Mouse (Mus musculus) testis, adult 2 months (tissue): ENCODE measurements around the gene Ahdc1. TPM values are rescaled to one million over a fixed set of nuclear protein-coding genes. Genes with fewer than 3 reads are reported as not detected.

Experiments
- H3K27ac ChIP-seq: fragments of 200-500 bp; 2 replicates; pipeline ENCODE4 v1.5.1; 2012; ENCODE audit warnings: low read depth, low read length; ENCODE audit not compliant: control insufficient read depth, insufficient read depth
- H3K27me3 ChIP-seq: fragments of 200-500 bp; 2 replicates; pipeline ENCODE4 v1.6.1; 2012; ENCODE audit warnings: mild to moderate bottlenecking, low read length, moderate library complexity; ENCODE audit not compliant: control insufficient read depth, insufficient read depth
- H3K36me3 ChIP-seq: fragments of 200-500 bp; 2 replicates; pipeline ENCODE4 v1.6.1; 2012; ENCODE audit warnings: mild to moderate bottlenecking, low read length; ENCODE audit not compliant: control insufficient read depth, insufficient read depth
- H3K4me1 ChIP-seq: fragments of 200-500 bp; 2 replicates; pipeline ENCODE4 v1.6.1; 2012; ENCODE audit warnings: low read length; ENCODE audit not compliant: control insufficient read depth, insufficient read depth
- H3K4me3 ChIP-seq: fragments of 200-500 bp; 2 replicates; pipeline ENCODE4 v1.5.1; 2012; ENCODE audit warnings: low read depth, mild to moderate bottlenecking, low read length, moderate library complexity, mixed read lengths; ENCODE audit not compliant: control insufficient read depth
- CTCF ChIP-seq: fragments of 200-500 bp; IDR thresholded peaks from 2 replicates; pipeline ENCODE4 v1.5.1; 2012; ENCODE audit warnings: low read depth, mild to moderate bottlenecking, inconsistent platforms, low read length, moderate library complexity; ENCODE audit not compliant: control insufficient read depth, insufficient read depth, insufficient replicate concordance
- POLR2A ChIP-seq: fragments of 200-500 bp; IDR thresholded peaks from 2 replicates; pipeline ENCODE4 v1.6.1; 2012; ENCODE audit warnings: low read depth, mild to moderate bottlenecking, inconsistent platforms, low read length, moderate library complexity; ENCODE audit not compliant: control insufficient read depth
- polyA plus RNA-seq: library from polyadenylated mRNA; depleted of rRNA; stranded (reverse); fragments of >200 nt; gene quantifications from 2 replicates; pipeline ENCODE4 v1.2.3, GENCODE M21; 2012

Gene Ahdc1
- polyA plus RNA-seq, 1 experiment, result 65.0 TPM

GRCm38 (mm10) chr4:133058513-133059480 lies 47.7 kb downstream of the Ahdc1 start:
- peaks cover 4% of the 10 kb centered on the region; the same call in 1 of the 2 replicates for H3K4me1 ChIP-seq
- no peaks in the 10 kb centered on the region for H3K27me3 ChIP-seq
- no peak overlapping the region for H3K4me3 ChIP-seq
- no peak overlapping the region for H3K27ac ChIP-seq
- H3K36me3 ChIP-seq, result no peaks in the 10 kb centered on the region; the same call in 1 of the 2 replicates
- TF ChIP-seq POLR2A (no peak), CTCF (no peak)

DNA sequence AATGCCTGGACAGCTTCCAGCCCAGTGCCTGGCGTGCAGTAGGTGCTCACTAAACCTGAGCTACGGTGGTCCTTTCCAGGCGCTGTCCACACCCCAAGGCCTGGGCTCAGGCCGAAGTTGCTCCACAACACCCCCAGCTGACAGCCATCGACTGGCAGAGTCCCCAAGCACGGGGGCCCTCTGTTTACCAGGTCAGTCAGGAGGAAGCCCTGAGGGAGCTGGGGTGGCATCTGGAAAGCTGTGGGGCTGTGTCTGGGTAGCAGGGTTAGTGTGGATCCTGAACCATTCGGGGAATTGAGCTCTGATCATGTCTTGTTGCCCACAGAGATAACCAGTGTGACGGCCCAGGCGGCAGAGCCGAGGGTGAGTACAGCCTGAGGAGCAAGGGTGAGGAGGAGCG lies 49.6 kb downstream of the Ahdc1 start:
- no peaks in the 10 kb centered on the region; the same call in 1 of the 2 replicates for H3K36me3 ChIP-seq
- no peaks in the 10 kb centered on the region for H3K27me3 ChIP-seq
- H3K27ac ChIP-seq, result no peak overlapping the region
- TF ChIP-seq POLR2A (no peak), CTCF (no peak)
- H3K4me1 ChIP-seq, result peaks cover 4% of the 10 kb centered on the region; the same call in 1 of the 2 replicates
- no peak overlapping the region for H3K4me3 ChIP-seq

DNA sequence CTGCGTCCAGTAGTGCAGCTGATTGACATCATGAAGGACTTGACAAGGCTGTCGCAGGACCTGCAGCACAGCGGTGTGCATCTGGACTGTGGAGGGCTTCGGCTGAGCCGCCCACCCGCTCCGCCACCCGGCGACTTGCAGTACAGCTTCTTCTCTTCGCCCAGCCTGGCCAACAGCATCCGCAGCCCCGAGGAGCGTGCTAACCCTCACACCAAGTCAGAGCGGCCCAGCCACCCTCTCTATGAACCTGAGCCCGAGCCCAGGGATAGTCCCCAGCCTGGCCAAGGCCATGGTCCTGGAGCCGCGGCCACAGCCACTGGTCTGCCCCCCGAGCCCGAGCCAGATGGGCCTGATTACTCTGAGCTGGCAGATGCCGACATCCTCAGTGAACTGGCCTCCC lies 50.7 kb downstream of the Ahdc1 start:
- Histone ChIP-seq H3K4me1 (peaks cover 2% of the 10 kb centered on the region; the same call in 1 of the 2 replicates), H3K36me3 (no peaks in the 10 kb centered on the region; the same call in 1 of the 2 replicates), H3K4me3 (no peak overlapping the region), H3K27ac (no peak overlapping the region), H3K27me3 (no peaks in the 10 kb centered on the region)
- TF ChIP-seq POLR2A (no peak), CTCF (no peak)

GRCm38 (mm10) chr4:133062286-133062685 lies 51.2 kb downstream of the Ahdc1 start:
- Histone ChIP-seq H3K27me3 (no peaks in the 10 kb centered on the region), H3K4me1 (peaks cover 2% of the 10 kb centered on the region; the same call in 1 of the 2 replicates), H3K27ac (no peak overlapping the region), H3K36me3 (no peaks in the 10 kb centered on the region; the same call in 1 of the 2 replicates), H3K4me3 (no peak overlapping the region)
- TF ChIP-seq POLR2A (no peak), CTCF (no peak)

DNA sequence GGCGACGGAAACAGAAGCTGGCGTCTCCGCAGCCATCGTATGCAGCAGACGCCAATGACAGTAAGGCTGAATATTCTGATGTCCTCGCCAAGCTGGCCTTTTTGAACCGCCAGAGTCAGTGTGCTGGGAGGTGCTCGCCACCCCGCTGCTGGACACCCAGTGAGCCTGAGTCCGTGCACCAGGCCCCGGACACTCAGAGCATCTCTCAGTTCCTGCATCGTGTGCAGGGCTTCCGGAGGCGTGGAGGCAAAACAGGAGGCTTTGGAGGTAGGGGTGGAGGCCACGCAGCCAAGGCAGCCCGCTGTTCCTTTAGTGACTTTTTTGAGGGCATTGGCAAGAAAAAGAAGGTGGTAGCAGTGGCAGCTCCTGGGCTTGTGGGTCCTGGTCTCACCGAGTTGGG lies 52.1 kb downstream of the Ahdc1 start:
- Histone ChIP-seq H3K27me3 (no peaks in the 10 kb centered on the region), H3K36me3 (no peaks in the 10 kb centered on the region; the same call in 1 of the 2 replicates), H3K4me1 (no peaks in the 10 kb centered on the region), H3K27ac (no peak overlapping the region), H3K4me3 (no peak overlapping the region)
- TF ChIP-seq CTCF (no peak), POLR2A (no peak)

DNA sequence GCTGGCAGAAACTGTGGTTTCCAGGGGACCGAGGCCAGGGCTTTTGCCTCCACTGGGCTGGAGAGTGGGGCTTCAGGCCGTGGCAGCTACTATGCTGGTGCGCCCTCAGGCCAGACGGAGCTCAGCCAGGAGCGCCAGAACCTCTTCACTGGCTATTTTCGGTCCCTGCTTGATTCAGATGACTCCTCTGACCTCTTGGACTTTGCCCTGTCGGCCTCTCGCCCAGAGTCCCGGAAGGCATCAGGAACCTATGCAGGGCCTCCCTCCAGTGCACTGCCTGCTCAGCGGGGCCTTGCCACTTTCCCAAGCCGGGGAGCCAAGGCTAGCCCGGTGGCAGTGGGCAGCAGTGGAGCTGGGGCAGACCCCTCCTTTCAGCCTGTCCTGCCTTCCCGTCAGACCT lies 52.7 kb downstream of the Ahdc1 start:
- Histone ChIP-seq H3K36me3 (no peaks in the 10 kb centered on the region; the same call in 1 of the 2 replicates), H3K27me3 (no peaks in the 10 kb centered on the region), H3K4me1 (no peaks in the 10 kb centered on the region), H3K4me3 (no peak overlapping the region), H3K27ac (no peak overlapping the region)
- no peak for TF ChIP-seq CTCF
- no peak for TF ChIP-seq POLR2A

DNA sequence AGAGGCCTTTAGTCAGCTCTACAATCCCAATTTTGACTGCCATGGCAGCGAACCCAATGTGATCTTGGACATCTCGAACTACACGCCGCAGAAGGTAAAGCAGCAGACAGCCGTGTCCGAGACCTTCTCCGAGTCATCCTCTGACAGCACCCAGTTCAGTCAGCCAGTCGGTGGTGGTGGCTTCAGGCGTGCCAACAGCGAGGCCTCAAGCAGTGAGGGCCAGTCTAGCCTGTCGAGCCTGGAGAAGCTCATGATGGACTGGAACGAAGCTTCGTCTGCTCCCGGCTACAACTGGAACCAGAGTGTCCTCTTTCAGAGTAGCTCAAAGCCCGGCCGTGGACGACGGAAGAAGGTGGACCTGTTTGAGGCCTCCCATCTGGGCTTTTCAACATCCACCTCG lies 53.7 kb downstream of the Ahdc1 start:
- no peaks in the 10 kb centered on the region for H3K4me1 ChIP-seq
- H3K4me3 ChIP-seq, result no peak overlapping the region
- H3K27me3 ChIP-seq, result no peaks in the 10 kb centered on the region
- H3K36me3 ChIP-seq, result no peaks in the 10 kb centered on the region
- TF ChIP-seq CTCF (no peak), POLR2A (no peak)
- no peak overlapping the region for H3K27ac ChIP-seq
